Mouse (Mus musculus) forebrain, postnatal 0 days (tissue): ENCODE results near the gene Harbi1. TPM values are rescaled to one million over a fixed set of nuclear protein-coding genes. Genes with fewer than 3 reads are reported as not detected.

Experiments
- ATAC-seq: fragments of 200-750 bp; cut with Nextera tagmentation; 2 replicates; pipeline ENCODE4 v1.8.0; 2017; ENCODE audit warnings: mild to moderate bottlenecking, moderate library complexity
- DNase-seq: peaks from one replicate; pipeline ENCODE4 v3.0.0-alpha.2; 2015
- H3K27ac ChIP-seq: fragments of 300-500 bp; sonication (generic); 2 replicates; pipeline ENCODE4 v1.5.1; 2014; ENCODE audit warnings: low read depth, mild to moderate bottlenecking, antibody characterized with exemption, low read length, moderate library complexity, mixed read lengths
- H3K27me3 ChIP-seq: fragments of 300-500 bp; sonication (generic); 2 replicates; pipeline ENCODE4 v1.6.1; 2014; ENCODE audit warnings: mild to moderate bottlenecking, low read length, mixed read lengths; ENCODE audit not compliant: insufficient read depth
- H3K36me3 ChIP-seq: fragments of 300-500 bp; sonication (generic); 2 replicates; pipeline ENCODE4 v1.6.1; 2014; ENCODE audit warnings: mild to moderate bottlenecking, moderate library complexity; ENCODE audit not compliant: insufficient read depth
- H3K4me1 ChIP-seq: fragments of 300-500 bp; sonication (generic); 2 replicates; pipeline ENCODE4 v1.6.1; 2014; ENCODE audit warnings: antibody characterized with exemption; ENCODE audit not compliant: insufficient read depth
- H3K4me2 ChIP-seq: fragments of 300-500 bp; sonication (generic); 2 replicates; pipeline ENCODE4 v1.6.1; 2014; ENCODE audit warnings: low read depth, mild to moderate bottlenecking, moderate library complexity
- H3K4me3 ChIP-seq: fragments of 300-500 bp; sonication (generic); 2 replicates; pipeline ENCODE4 v1.5.1; 2014; ENCODE audit warnings: low read depth, low read length, mixed read lengths
- H3K9ac ChIP-seq: fragments of 300-500 bp; sonication (generic); 2 replicates; pipeline ENCODE4 v1.6.1; 2014; ENCODE audit warnings: mild to moderate bottlenecking
- H3K9me3 ChIP-seq: fragments of 300-500 bp; sonication (generic); 2 replicates; pipeline ENCODE4 v1.6.1; 2016; ENCODE audit warnings: low read length
- CTCF ChIP-seq: sonication (generic); IDR thresholded peaks from 2 replicates; pipeline ENCODE4 v1.5.1; 2016; ENCODE audit warnings: antibody characterized with exemption, control low read depth, low read depth
- WGBS: fragments of 180-500 bp; shearing (Covaris S2); extraction: QIAGEN DNeasy Blood & Tissue Kit; methylation state at CpG from one replicate; pipeline ENCODE4 v1.1.7; 2014; 5-methylcytosine and 5-hydroxymethylcytosine counted together
- polyA plus RNA-seq: library from polyadenylated mRNA; unstranded; fragments of >200 nt; fragmentation: Nextera tagmentation; extraction: Ambion mirVana; gene quantifications from 2 replicates; pipeline ENCODE4 v1.2.1, GENCODE M21; 2015
- total RNA-seq: library from RNA; depleted of rRNA; stranded (reverse); fragments of >200 nt; gene quantifications from 2 replicates; pipeline ENCODE4 v1.2.3, GENCODE M21; 2014

Harbi1 gene
- total and polyA plus RNA-seq, 2 experiments from 2014 or later, result 13.2 to 13.9 TPM

- ATAC-seq, result no peak
- DNase-seq, result no peak
- WGBS, result 92% methylated on average over 10 of the region's 10 CpGs
- Histone ChIP-seq H3K4me3 (no peak overlapping the region), H3K4me2 (no peak overlapping the region), H3K27me3 (no peaks in the 10 kb centered on the region), H3K27ac (no peak overlapping the region), H3K4me1 (no peaks in the 10 kb centered on the region), H3K36me3 (peaks cover 15% of the 10 kb centered on the region), H3K9me3 (no peaks in the 10 kb centered on the region), H3K9ac (no peak overlapping the region)
- no peak for TF ChIP-seq CTCF
These were observed 15.0 kb upstream of the Harbi1 start for GRCm38 (mm10) chr2:91695436-91696224.

GRCm38 (mm10) chr2:91696225-91696590 lies 14.4 kb upstream of the Harbi1 start:
- ATAC-seq (no peak), DNase-seq (no peak)
- no peak overlapping the region for H3K27ac ChIP-seq
- 90% methylated on average over 1 of the region's 1 CpGs for whole genome bisulfite sequencing
- no peak overlapping the region for H3K4me2 ChIP-seq
- no peak overlapping the region for H3K4me3 ChIP-seq
- no peak for TF ChIP-seq CTCF
- H3K4me1 ChIP-seq, result no peaks in the 10 kb centered on the region
- no peaks in the 10 kb centered on the region for H3K27me3 ChIP-seq
- peaks cover 13% of the 10 kb centered on the region for H3K36me3 ChIP-seq
- no peak overlapping the region for H3K9ac ChIP-seq
- no peaks in the 10 kb centered on the region for H3K9me3 ChIP-seq

GRCm38 (mm10) chr2:91699225-91699624 lies 11.4 kb upstream of the Harbi1 start:
- H3K4me1 ChIP-seq, result no peaks in the 10 kb centered on the region
- peaks cover 5% of the 10 kb centered on the region; the same call in 1 of the 2 replicates for H3K36me3 ChIP-seq
- no peaks in the 10 kb centered on the region for H3K9me3 ChIP-seq
- DNase-seq (no peak), ATAC-seq (no peak)
- H3K27me3 ChIP-seq, result no peaks in the 10 kb centered on the region
- no peak overlapping the region for H3K4me2 ChIP-seq
- TF ChIP-seq CTCF, result no peak
- H3K9ac ChIP-seq, result no peak overlapping the region
- WGBS, result 64% methylated on average over 1 of the region's 1 CpGs
- no peak overlapping the region for H3K4me3 ChIP-seq
- no peak overlapping the region for H3K27ac ChIP-seq

GRCm38 (mm10) chr2:91701366-91701765 lies 9.3 kb upstream of the Harbi1 start:
- ATAC-seq (no peak), DNase-seq (no peak)
- TF ChIP-seq CTCF, result no peak
- Histone ChIP-seq H3K9ac (no peak overlapping the region), H3K4me1 (no peaks in the 10 kb centered on the region), H3K9me3 (no peaks in the 10 kb centered on the region), H3K36me3 (no peaks in the 10 kb centered on the region), H3K27me3 (no peaks in the 10 kb centered on the region), H3K4me2 (no peak overlapping the region), H3K27ac (no peak overlapping the region), H3K4me3 (no peak overlapping the region)
- 95% methylated on average over 2 of the region's 2 CpGs for WGBS

GRCm38 (mm10) chr2:91705736-91706135 lies 4.9 kb upstream of the Harbi1 start:
- Histone ChIP-seq H3K27me3 (no peaks in the 10 kb centered on the region), H3K27ac (no peak overlapping the region), H3K36me3 (no peaks in the 10 kb centered on the region; the same call in 1 of the 2 replicates), H3K9me3 (no peaks in the 10 kb centered on the region), H3K9ac (no peak overlapping the region), H3K4me3 (no peak overlapping the region), H3K4me2 (no peak overlapping the region), H3K4me1 (peaks cover 7% of the 10 kb centered on the region; the same call in 1 of the 2 replicates)
- ATAC-seq (no peak), DNase-seq (no peak)
- no peak for TF ChIP-seq CTCF
- 88% methylated on average over 6 of the region's 6 CpGs for WGBS

GRCm38 (mm10) chr2:91706456-91706855 lies 4.2 kb upstream of the Harbi1 start:
- Histone ChIP-seq H3K27ac (no peak overlapping the region), H3K9me3 (no peaks in the 10 kb centered on the region), H3K4me1 (peaks cover 7% of the 10 kb centered on the region; the same call in 1 of the 2 replicates), H3K4me3 (no peak overlapping the region), H3K4me2 (no peak overlapping the region), H3K36me3 (no peaks in the 10 kb centered on the region; the same call in 1 of the 2 replicates), H3K9ac (no peak overlapping the region), H3K27me3 (no peaks in the 10 kb centered on the region)
- ATAC-seq, result no peak
- TF ChIP-seq CTCF, result no peak
- no peak for DNase-seq

- H3K9ac ChIP-seq, result no peak overlapping the region
- no peak for TF ChIP-seq CTCF
- ATAC-seq (no peak), DNase-seq (no peak)
- no peak overlapping the region for H3K27ac ChIP-seq
- H3K4me1 ChIP-seq, result peaks cover 7% of the 10 kb centered on the region
- H3K4me3 ChIP-seq, result no peak overlapping the region
- no peaks in the 10 kb centered on the region for H3K27me3 ChIP-seq
- H3K36me3 ChIP-seq, result no peaks in the 10 kb centered on the region; the same call in 1 of the 2 replicates
- H3K9me3 ChIP-seq, result no peaks in the 10 kb centered on the region
- no peak overlapping the region for H3K4me2 ChIP-seq
- WGBS, result 95% methylated on average over 6 of the region's 6 CpGs
These were observed 2.3 kb upstream of the Harbi1 start for GRCm38 (mm10) chr2:91708361-91708760.
